Mouse (Mus musculus) R1 (cell line): ENCODE measurements around the gene Arhgap44.

ENCODE experiments used
- DNase-seq: peaks from one replicate; pipeline ENCODE4 v3.0.0-alpha.2; 2018; ENCODE audit warnings: low read depth, low spot score

Gene Arhgap44

GRCm38 (mm10) chr11:65088451-65089222 lies 74.1 kb downstream of the Arhgap44 start:
- peak; percentile 70 for DNase-seq

DNA sequence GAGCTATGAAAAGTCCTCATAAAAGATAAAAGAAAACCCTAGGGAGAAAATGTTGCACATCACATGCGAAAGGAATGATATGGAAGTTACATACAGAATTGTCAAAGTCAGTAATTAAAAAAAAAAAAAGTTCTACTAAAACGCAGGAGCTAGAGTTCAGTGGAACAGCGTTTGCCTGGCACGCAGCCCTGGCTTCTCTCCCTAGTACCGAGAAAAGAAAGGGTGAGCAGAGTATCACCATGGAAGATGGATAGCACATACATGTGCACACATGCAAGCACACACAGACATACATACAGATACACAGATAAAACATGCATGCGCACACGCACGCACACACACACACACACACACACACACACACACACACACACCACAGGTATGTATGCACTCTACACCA lies 82.0 kb downstream of the Arhgap44 start:
- no peak for DNase-seq

DNA sequence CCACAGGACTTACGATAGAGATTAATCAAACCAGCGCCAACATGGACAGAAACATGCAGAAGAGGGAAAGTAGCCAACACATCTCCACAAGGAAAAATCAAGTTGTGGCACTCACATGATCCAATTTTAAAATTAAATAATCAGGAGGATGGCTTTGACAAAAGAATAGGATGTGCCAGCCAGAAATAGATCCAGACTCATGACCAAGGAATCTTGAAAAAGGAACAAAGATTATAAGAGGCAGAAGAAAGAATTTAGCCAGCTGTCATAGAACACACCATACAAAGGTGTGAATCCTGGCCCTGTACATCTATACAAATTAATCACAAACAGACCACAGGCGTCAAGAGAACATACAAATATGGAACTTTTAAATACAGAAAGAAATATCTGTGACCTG lies 82.5 kb downstream of the Arhgap44 start:
- DNase-seq: no peak

DNA sequence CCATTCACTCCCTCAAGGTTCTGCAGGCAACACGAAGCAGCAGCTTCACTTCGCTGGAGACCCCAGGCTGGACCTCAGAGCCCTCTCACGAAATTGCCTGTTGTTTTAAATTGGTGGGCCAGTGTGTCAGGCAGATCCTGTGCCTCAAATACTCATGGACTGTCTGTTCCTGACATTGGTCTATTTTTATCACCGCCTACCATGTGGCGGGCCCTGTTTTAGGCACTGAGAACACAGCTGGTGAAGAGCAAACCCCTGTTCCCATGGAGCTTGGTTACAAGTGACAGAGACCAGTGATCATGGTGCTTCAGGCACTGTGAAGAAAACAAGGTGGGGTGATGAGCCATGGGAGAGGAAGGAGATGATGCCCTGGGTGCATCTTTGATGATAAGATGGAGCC lies 93.2 kb downstream of the Arhgap44 start:
- no peak for DNase-seq

GRCm38 (mm10) chr11:65069051-65069450 lies 93.7 kb downstream of the Arhgap44 start:
- no peak for DNase-seq

DNA sequence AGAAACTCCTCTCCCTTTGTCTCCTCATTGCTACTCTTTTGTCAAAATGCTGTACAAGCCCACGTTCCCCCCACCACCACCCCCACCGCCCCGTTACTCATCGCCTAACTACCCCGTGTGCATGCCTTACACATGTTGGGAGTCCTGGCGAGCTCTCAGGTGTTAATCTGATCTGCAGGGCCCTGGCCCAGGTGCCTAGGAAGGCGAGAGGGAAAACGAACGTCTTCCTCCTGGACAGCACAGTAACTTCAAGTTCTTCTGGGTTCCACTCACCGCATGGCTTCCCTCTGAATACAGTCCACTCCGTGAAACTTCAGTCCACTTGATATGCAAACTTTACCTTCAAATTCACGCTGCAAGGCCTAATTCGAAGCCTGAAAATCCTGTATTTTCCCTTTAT lies 97.6 kb downstream of the Arhgap44 start:
- DNase-seq: no peak

GRCm38 (mm10) chr11:65061437-65061836 lies 101.3 kb downstream of the Arhgap44 start:
- DNase-seq: peak; percentile 60

GRCm38 (mm10) chr11:65059531-65059930 lies 103.2 kb downstream of the Arhgap44 start:
- DNase-seq: no peak

DNA sequence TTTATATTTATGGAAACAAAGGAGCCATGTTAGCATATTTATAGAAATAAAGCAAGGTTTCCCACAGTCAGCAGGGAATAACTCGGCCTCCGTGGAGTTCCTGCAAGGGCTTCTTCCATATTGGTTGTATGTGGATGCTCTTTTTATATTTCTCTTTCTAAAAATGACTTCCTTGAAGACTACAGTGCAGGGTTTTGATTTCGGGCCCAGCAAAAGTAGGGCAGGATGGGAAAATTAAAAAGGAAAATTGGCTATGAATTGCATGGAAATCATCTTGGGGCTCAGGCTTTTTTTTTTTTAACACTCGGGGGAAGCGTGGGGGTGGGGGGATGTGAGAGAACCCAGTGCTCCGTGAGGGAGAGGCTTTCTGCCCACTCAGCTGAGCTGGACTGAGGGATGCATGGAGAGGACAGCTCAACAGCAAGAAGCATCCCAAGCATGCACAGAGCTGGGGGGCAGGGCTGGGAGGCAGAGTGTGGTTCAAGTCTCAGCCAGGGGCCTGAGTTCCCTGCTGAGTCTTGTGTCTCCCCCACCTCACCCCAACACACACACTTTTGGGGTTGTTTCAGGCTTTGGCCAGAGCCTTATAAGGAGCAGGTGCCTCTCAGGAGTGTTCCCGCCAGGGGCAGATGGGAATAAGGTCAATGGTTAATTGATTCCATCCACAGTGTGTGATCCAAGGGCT lies 104.4 kb downstream of the Arhgap44 start:
- DNase-seq: no peak

DNA sequence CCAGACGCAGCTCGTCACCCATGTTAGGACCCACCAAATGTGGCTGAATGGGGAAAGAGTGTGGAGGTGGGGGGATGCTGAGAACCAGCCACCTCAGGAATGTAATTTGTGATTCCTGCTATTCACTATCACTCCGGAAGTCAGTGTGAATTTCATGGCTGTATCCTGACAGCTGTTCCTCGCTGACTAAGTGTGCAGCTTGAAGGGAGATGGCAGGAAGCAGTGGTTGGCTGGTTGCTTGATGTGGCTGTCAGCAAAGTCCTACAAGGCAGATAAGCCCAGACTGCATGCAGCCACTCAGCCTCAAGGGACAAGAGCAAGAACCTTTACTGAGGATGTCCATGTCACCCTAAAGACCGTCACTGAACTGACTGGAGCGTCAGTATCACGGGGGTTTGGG lies 107.2 kb downstream of the Arhgap44 start:
- no peak for DNase-seq

- no peak for DNase-seq
Observed at GRCm38 (mm10) chr11:65054216-65054615, 108.5 kb downstream of the Arhgap44 start.

DNA sequence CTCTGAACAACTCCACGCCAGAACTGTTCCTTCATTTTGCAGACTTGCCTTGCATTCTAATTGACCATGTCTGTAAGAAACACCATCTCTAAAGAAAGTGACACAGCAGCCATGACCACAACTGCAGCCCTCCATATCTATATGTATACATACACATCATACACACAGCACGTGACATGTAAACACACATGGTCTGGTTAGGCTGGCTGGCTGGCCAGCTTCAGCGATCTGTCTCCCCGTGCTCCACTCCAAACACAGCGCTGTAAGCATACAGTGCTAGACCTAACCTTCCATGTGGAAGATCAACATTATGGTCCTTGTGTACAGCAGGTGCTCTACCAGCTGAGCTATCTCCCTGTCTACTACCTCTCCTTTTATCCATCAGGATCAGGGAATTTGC lies 111.9 kb downstream of the Arhgap44 start:
- DNase-seq: no peak

DNA sequence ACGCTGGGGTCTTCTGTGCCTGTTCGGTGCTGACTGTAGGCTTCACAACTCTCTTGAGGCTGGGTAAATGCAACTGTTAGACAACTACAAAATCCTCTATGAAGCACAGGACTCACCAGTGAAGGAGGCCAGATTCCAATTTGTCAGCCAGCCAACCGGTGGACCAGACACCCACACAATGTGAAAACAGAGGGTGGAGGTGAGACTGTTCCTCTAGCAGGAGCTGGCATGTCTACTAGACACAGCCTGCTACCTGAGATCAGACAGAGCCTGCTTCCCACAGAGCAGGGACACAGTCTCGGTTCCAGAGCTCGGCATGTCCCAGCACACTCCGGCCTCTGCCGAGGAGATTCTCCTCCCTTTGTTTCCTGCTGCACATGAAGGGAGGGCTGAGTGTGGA lies 113.7 kb downstream of the Arhgap44 start:
- no peak for DNase-seq

DNA sequence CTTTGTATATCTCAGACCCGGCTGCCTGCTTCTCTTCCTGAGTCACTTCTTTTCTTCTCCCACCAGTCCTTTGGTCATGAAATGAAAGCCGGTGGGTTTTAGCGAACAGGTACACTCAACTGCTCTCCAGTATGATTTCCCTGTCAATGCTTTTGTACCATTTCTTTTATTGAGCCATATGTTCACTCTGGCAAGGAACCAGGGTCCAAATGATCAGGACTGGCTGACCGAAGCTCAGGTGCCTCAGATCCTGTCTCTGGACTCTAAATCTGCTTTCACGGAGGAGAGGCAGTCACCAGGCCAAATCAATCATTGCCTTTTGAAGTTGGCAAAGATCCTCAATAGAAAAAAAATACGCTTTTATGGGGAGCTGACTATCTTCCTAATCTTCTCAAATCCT lies 122.2 kb downstream of the Arhgap44 start:
- DNase-seq: no peak

DNA sequence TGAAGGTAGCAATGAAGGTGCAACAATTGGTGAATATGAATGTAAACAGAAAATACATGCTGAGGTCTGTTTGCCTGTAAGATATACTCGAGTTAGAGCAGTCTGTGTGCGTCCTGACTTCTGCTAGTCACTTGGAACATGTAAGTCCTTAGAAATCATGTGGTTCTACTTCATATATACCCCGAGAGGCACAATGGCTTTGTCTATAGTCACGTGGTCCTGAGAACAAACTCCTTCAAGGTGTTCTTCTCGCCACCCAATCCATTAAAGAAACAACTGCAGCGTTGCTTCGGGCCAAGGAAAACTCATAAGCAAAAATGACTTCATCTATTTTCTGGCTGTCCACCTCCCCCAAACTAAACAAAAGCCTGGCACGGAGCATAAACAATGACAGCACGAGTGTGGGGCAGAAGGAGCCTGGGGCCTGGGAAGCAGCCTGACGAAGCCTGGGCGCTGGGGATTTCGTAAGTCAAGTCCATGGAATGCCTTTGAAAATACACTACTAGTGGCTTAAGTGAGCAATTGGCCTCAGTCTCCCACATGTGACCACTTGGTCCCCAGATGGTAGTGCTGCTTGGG lies 123.2 kb downstream of the Arhgap44 start:
- DNase-seq: peak; percentile 15

GRCm38 (mm10) chr11:65038996-65039395 lies 123.8 kb downstream of the Arhgap44 start:
- no peak for DNase-seq

GRCm38 (mm10) chr11:65032221-65032620 lies 130.5 kb downstream of the Arhgap44 start:
- no peak for DNase-seq

GRCm38 (mm10) chr11:65030201-65030600 lies 132.6 kb downstream of the Arhgap44 start:
- DNase-seq: no peak

GRCm38 (mm10) chr11:65028049-65028448 lies 134.7 kb downstream of the Arhgap44 start:
- no peak for DNase-seq

DNA sequence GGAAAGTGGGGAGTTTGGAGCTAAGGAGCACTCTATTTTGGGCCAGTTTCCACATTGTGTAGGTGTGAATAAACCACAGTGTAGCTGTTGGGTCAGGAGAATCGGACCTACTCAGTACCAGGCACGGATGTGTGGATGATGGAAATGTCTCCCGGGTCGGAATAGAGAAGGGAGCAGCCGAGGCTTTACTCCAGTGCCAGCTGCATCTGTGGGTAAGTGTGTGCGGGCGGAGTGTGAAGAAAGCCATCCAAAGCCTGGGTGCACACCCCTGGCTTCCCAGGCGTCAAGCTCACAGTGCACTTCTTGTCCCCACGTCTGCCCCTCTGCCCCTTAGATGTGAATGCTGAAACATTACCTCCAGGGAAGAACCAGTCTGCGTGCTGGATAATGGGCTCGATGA lies 140.0 kb downstream of the Arhgap44 start:
- DNase-seq: no peak

- no peak for DNase-seq
Observed at GRCm38 (mm10) chr11:65020744-65021143, 142.0 kb downstream of the Arhgap44 start.

GRCm38 (mm10) chr11:65016754-65017153 lies 146.0 kb downstream of the Arhgap44 start:
- peak; percentile 10 for DNase-seq

- no peak for DNase-seq
Observed at GRCm38 (mm10) chr11:65013906-65014305, 148.9 kb downstream of the Arhgap44 start.
